Mouse (Mus musculus) left cerebral cortex, postnatal 4 days (tissue): Measurements from ENCODE around the gene Nfya. TPM values are rescaled to one million over a fixed set of nuclear protein-coding genes. Genes with fewer than 3 reads are reported as not detected.

ENCODE experiments used
- DNase-seq: peaks from one replicate; pipeline ENCODE4 v3.0.0-alpha.2; 2022
- intact Hi-C: fragments of 180-260 bp; cut with DNase I; formaldehyde crosslinking; loops from one replicate; pipeline ENCODE4 v1.15.1; 2025
- total RNA-seq, 2 experiments: library from RNA; stranded (reverse); gene quantifications; 2 replicates each; pipeline ENCODE4 v1.2.3; 2021

Nfya gene
- total RNA-seq, 2 experiments from 2014 or later: 60.9 to 70.9 TPM

DNA sequence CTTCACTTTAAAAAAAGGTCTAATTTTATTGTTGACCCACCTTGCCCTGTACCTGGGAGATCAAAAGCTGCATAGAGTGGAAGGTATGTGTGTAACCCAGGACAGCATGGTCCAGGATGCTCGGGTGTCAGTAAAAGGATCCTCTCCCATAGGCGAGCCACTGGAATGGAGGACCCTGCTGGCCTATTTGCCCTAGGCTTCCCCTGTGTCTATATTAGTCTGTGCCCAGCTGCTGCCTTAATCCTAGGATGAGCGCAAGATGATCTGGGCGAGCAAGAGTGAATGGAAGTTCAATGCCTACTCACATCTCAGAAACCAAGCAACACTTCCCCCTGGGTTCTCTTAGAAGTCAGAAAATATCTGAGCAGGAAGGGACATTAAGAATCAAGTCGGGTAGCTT is 21.3 kb upstream of the Nfya start:
- no peak for DNase-seq
- intact Hi-C loops: no loop called here

DNA sequence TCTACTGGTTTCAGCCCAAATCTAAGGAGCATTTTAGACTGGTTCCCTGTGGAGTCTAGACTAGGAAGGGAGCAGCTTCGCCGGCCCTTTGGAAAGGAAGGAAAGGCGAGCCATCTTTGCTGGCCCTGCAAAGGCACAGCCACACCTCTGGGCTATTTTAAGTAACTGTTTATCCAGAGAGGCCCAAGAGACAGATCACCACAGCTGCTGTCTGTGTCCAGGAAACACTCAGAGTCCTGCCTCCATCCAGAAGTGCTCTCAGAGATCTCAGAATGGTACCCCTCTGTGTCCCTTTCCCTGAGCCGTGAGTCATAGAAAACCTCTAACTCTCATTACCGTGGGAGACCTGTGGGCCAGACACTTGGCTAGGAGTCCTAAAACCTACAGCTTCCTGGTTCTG is 20.7 kb upstream of the Nfya start:
- no peak for DNase-seq
- intact Hi-C loops: no loop called here

DNA sequence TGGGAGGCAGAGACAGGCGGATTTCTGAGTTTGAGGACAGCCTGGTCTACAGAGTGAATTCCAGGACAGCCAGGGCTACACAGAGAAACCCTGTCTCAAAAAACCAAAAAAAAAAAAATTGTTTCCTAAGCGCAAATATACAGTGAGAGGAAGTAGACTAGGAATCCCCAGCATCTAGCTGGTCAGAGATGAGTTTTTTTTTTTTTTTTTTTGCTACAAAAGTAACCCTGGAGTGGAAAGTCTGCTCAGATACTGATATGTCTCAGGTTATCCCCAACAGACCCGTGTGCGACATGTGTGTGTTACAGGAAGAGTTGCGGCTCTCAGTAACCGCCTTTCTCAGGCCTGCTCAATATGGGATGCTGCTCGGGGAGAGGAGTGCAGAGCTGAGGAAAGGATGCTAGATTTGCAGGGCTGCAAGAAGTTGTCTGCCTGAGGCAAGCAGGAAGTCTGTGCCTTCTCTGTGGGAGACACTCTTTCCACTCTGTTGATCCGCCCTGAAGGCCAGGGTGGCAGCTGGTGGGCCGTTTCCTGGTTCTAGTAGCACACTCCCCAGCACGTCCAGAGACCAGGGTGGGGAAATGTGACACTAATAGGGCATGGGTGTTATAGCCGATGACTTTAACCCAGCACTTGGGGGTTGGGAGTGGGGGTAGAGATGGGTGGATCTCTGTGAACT is 18.3 kb upstream of the Nfya start:
- no peak for DNase-seq
- intact Hi-C loops: no loop called here

DNA sequence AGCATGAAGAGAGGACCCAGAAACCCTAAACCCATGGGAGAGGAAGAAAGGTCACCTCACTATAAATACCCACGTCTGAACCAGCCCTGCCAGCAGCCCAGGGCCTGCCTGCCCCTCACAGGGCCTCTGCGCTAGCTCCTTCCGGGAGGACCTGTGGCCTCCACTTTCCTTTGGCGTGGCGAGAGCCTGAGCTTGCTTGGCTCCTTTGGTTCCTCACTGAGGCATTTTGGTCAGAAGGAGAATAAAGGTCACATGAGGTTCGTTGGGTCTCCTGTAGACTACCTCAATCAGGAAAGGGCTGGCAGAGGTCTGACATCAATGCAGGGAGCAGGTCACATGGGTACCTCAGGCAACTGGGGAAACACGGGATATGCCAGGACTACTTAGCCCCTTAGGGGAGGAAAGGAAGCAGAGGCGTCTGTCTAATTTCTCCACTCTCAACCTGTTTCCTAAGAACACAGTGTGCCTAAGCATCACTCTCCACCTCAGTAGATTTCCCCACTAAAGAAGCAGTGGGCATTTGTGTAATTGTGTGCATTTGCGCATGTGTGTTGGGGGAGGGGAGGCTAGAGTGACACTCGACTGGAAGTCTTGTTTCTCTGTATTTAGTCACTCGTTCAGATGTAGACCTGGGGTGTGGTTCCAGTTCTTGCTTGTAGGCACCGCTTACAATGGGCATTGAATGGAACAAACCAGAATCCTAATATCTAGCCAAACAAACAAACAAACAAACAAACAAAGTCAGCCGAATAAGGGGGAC is 17.5 kb upstream of the Nfya start:
- intact Hi-C loops: no loop called here
- no peak for DNase-seq

DNA sequence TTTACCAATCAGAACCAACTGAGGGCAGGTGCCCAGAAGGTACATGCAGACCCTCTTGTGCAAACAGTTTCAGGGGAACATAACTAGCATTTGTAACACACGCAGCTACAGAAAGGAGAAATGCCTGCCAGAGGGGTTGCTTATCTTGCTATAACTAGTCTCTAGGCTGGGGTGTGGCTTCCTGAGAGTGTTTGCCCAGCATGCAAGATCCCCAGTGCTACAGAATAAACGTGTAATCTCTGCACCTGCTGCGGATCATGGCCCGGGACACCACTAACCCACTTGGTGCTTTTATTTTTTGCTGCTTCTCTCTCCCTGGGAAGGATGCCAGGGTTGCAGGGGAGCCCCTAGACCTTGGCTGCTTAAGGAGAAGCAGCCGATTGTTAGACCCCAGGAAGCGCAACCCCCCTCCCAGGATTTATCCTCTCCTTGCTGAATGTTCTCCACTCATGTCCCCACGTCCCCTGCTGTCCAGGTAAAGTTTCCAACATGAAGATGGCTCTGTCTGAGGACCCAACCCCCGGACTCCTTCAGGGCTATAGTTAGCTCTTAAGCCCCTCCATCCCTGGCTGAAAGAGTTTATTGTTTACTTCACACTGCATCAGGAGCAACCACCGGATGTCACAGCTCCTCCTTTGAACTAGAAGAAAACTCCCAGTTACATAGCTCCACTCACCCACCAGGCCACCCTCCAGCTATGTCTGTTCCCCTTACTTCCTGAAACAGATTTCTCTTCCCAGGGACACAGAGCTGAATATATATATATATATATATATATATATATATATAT is 16.3 kb upstream of the Nfya start:
- DNase-seq: no peak
- intact Hi-C loops: no loop called here

DNA sequence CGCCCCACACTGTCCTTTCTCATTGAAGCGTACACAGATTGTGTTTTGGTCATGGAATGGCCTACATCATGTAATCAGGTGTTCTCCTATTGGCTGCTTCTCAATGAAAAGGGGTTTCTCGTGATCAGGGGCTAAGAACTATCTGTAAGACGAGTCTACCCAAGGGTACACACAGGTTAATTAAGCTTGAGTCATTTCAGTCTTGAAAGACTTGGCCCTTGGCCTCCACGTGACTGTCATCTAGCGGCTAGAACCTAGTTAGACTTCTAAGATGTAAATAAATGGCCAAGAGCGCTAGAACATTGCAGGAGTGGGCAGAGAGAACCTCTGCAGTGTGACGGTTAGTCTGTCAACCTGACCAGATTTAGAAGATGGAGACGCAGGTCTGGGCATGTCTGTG is 14.5 kb upstream of the Nfya start:
- intact Hi-C loops: no loop called here
- DNase-seq: no peak

DNA sequence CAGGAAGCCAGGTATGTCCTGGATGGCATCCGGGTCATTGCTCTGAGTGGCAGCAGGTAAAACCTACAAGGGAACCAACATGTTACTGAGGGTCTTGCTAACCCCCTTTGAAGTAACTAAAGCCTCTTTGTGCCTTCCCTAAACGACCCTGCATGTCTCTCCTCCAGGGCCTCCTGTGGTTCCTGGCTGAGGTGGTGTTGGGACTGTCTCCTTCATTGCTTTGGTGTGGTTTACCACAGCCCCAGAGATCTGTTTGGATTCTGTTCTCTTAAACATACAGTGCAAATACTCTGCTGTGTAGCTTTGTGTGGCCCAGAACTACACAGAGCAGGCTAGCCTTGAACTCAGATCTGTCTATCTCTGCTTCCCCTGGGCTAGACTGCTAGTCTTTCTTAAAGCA is 9.9 kb upstream of the Nfya start:
- intact Hi-C loops: no loop called here
- DNase-seq: no peak

DNA sequence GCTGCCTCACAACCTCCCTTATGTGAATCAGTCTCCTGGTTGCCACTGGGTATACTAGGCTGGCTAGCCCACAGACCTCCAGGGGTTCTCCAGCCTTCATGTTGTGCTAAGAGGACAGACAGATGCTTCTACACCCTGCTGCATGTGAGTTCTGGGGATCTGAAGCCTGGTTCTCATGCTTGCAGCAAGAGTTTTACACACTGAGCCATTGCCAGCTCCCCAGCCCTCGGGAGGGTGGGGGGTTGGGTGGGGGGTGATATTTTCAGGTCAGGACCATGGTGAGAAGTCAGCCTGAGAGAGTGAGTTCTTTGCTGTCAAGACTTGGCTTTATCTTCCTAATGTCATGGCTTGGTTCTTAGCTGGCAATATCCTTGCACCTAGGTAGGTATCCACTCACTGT is 9.1 kb upstream of the Nfya start:
- intact Hi-C loops: no loop called here
- DNase-seq: no peak

DNA sequence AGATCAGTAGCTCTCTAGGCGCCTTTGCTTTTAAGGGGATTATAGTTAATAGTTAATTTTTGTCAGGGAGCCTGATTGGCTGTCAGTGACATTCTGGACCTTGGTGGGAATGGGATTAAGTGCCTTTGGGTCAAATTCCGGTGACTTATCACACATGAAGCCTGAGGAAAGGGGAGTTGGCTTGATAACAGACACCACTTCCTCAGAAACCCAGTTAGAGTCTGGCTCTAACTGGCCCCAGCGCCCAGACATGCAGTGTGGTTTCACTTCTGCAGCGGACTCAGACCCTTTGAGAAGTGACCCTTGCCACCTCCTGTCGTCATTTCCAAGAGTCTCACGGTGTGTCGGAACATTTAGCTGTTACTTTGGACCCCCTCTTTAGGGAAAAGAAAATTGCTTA is 8.5 kb upstream of the Nfya start:
- no peak for DNase-seq
- intact Hi-C loops: no loop called here

DNA sequence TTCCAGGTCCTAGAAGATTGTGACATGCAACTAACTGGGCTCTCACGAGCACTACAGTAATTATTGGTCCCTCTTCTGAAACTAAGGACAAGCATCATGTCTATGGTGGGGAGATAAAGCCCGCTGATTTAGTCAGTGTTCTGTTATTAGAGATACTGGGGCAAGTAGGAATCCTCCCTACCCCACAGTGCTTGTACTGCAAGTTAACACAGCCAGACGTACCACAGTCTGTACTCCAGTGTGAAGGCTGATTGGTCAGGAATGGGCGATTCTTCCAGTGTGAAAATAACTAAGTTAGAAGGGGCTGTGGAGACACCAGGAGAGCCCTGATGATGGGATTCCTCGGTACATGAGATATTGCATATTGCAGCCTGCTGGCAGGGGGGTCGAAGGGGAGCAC is 7.8 kb upstream of the Nfya start:
- DNase-seq: no peak
- intact Hi-C loops: no loop called here

DNA sequence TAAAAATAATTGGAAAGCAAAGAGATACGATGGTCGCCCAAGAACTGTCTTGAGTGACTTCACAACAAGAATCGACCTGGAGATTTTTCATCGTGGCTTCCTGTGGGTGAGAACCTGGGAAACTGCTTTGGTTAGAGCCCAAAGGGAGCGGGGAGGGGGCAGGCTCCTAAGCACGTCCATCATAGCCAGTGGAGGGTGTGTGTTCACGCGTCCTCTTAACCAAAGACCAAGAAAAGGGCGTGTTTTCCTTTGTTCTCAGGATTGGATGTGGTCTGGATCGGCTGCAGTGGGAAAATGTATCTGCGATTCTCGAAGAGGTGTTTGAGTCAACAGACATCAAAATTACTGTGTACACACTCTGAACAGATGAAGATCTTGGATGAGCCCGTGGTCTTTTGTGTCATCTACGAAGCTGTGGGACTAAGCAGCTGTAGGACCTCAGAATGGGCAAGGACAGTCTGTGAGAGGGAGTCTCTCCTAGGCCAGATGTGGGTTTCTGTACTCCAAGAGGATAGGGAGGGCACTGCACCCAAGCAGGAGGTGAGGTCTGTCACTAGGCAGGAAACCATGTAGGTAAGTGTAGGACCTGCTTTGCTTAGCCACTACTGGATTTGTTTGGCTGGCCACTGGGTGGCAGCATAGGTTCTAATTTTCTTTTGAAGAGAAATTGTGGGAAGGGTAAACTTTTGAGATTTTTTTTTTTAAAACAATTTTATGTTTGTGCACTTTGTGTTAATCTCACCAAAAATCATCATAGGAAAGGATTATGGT is 6.9 kb upstream of the Nfya start:
- intact Hi-C loops: no loop called here
- DNase-seq: peak; percentile 75

DNA sequence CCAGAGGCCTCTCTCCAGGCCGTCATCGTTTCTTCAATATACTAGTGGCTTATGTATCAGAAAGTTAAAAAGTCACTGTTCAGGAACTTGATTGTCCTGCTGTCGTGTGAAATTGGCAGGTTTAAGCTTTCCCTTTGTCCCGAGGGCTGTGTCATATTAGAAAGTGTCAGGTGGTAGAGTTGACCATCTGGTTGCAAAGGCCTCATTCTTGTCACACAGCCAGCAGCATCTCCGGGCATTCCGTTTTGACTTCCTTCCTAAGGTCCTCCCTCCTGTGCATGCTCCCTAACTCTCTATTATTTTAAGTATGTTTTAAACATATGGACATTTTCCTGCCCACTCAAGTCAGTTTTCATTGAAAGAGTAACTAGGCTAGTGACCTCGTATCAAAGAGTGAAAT is 6.3 kb upstream of the Nfya start:
- intact Hi-C loops: no loop called here
- DNase-seq: peak; percentile 40

DNA sequence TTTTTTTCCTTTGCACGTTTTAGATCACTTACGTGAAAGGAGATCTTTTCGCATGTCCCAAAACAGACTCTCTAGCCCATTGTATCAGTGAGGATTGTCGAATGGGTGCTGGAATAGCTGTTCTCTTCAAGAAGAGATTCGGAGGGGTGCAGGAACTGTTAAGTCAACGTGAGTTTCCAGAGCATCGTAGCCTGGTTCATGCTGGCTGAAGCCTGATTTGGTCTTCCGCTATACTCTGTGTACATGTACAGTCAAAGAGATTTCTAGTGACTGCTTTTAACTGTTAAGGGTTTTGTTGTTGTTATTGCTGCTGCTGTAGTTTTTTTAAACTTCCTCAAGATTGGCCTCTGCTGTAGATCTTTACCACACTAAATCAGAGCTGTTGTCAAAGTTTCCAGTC is 1.5 kb upstream of the Nfya start:
- no peak for DNase-seq
- intact Hi-C loops: no loop called here

DNA sequence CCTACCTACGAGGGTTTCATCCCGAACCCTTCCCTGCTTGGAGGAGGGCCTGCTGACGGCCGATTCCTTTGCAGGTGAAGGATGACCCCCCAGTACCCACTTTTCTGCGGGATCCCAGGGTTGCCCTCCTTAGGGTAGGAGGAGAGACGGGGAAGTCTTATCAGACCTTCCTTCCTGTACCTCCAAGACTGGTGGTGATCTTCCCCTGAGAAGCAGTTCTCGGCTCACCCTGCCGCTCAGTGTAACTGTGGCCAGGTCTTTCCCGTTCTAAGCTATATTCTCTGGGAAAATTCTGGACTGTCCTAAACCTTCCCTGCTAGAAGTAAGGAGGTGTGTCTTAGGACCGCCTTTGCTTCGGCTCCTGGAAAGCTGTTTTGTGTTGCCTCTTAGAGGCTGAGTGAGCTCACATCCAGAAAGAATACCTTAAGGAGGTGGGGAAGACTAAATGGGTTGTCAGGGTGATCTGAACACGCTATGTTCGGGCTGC is 636 bp upstream of the Nfya start:
- no peak for DNase-seq
- intact Hi-C loops: no loop called here

DNA sequence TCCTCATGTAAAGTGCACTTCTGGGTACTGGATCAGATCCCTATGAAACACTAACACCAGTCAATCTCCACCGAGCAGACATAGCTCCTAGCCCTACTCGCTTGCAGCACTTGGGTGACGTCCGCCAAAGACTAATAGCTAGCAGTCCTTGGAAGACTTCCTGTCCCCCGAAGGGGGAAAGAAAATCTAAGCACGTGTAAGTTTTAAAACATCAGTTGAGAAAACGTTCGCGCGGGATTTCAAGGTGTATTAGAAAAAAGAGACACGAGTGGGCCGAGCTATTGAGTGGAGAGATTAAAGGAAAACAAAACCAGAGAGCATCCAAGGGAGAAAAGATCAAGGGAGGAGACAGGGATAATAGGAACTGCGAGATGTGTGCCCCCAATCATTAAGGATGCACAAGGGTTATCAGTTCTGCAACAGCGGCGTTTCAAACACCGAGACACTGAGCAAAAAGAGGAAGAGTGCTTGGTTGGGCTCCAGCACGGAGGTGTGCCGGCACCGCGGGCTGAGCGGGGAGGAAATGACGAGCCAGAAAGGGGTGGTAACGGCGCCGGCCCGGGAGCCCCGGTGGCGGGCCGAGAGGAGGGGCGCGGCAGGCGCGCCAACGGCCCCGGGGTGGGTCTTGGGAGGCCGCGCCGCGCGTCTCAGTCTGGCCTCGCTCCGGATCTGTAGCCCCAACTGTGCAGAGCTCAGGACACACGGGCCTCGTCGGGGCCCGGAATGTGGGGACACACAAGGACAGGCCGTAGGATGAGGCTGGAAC is 997 bp downstream of the Nfya start:
- peak; percentile 80 for DNase-seq
- intact Hi-C loops: no loop called here

DNA sequence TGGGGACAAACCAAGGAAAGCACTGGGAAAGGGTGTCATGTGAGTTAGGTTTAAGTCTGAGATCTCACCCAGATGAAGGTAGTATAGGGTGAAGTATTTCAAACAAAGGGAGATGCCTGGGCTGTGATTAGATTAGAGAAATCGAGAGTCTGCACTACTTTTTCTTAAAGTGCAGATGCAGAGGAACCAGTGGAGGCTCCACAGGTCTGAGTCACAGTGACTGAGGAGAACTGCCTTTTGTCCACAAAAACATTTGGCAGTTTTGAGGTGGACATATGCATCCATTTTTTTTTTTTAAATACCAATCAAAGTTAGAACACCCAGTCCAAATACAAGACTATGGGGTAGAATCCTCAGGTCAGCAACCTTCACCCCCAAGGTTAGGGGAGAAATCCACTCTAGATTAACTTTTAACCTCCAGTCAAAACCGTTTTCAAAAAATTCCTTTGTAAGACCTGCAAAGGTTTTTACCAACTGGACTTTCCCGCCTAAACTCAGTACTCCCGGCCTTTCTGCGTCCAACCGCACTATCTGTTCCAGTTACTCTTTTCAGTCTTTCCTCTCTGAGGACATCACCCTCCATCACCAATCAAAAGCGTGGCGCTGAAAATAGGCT is 1.7 kb downstream of the Nfya start:
- DNase-seq: no peak
- intact Hi-C loops: no loop called here

DNA sequence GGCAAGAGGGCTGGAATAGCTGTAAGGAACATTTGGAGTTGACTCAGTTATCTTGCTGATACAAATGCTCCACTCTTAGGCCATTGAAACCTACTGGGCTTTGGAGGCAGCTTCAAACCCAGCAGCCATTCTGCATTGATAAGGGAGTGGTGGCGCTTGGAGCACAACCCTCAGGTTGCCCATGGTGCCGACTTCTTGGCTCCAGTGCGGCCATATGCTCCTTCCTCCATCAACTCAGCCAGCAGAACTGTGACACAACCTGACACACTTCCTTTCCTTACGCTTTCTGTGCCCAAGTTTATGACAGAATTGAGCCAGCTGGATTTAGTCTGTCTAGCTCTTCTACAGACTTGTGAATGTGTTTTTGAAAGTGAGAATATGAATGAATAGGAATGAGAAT is 2.6 kb downstream of the Nfya start:
- intact Hi-C loops: no loop called here
- peak; percentile 15 for DNase-seq

DNA sequence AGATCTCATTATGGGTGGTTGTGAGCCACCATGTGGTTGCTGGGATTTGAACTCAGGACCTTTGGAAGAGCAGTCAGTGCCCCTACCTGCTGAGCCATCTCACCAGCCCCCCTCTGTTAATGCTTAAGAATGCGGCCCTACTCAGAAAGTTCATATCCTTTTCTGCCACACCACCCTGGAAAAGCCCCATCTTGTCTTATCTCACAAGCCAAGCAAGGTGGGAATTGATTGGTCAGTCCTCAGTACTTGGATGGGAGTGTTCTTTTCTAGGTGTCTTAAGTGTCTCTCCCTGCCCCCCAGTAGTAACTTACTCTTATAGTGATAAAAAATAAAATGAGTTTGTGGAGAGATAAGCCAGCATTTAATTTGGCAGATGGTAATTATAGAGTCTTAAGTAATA is 5.0 kb downstream of the Nfya start:
- DNase-seq: no peak
- intact Hi-C loops: no loop called here

DNA sequence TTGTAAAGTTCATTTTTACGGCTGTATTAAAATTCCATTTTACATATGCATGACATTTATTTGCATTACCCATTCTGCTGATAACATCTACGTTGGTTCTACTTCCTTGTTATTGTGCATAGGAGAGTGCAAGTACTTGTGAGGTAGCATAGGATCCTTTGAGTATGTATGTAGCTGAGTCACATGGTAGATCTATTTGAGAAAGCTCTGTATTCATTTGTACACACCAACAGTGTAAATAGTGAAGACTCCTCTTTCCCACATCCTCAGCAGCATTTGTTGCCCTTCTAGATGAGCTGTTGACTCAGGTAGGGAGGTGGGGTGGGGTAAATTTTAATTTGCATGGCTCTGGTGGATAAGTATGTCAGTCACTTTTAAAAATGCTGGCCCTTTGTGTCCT is 5.9 kb downstream of the Nfya start:
- no peak for DNase-seq
- intact Hi-C loops: no loop called here

DNA sequence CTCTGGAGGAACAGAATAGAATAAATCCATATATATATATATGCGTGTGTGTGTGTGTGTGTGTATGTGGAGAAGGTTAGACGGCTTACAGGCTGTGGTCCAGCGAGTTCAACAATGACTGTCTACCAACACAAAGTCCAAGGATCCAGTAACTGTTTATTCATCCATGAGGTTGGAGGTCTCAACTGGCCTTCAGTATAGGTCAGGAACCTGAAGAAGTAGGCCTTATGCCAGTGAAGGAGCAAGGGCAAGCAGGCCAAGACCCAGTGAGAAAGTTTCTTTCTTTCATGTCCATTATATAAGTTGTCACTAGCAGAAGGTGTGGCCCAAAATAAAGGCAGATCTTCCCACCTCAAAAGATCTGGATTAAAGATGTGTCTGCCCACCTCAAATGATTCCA is 7.0 kb downstream of the Nfya start:
- intact Hi-C loops: no loop called here
- no peak for DNase-seq
